Mouse (Mus musculus) intestine, postnatal 0 days (tissue): Measurements from ENCODE around the gene Rnf103. TPM values are rescaled to one million over a fixed set of nuclear protein-coding genes. Genes with fewer than 3 reads are reported as not detected.
A peak's percentile ranks its signal among the peaks of the same experiment; 100 is the strongest.

Source experiments
- ATAC-seq: fragments of 200-750 bp; cut with Nextera tagmentation; 2 replicates; pipeline ENCODE4 v1.8.0; 2017; ENCODE audit warnings: mild to moderate bottlenecking, moderate TSS enrichment, moderate library complexity
- H3K27ac ChIP-seq: fragments of 300-500 bp; sonication (generic); 2 replicates; pipeline ENCODE4 v1.5.1; 2014; ENCODE audit warnings: mild to moderate bottlenecking, low read depth, low read length, moderate library complexity
- H3K27me3 ChIP-seq: fragments of 300-500 bp; sonication (generic); replicated peaks from 2 replicates; pipeline ENCODE4 v1.6.1; 2014; ENCODE audit warnings: low read length, mixed read lengths; ENCODE audit not compliant: control insufficient read depth, insufficient read depth
- H3K36me3 ChIP-seq: fragments of 300-500 bp; sonication (generic); 2 replicates; pipeline ENCODE4 v1.6.1; 2014; ENCODE audit warnings: mild to moderate bottlenecking, moderate library complexity; ENCODE audit not compliant: control insufficient read depth, insufficient read depth
- H3K4me1 ChIP-seq: fragments of 300-500 bp; sonication (generic); replicated peaks from 2 replicates; pipeline ENCODE4 v1.6.1; 2014; ENCODE audit warnings: antibody characterized with exemption, low read length, mixed read lengths; ENCODE audit not compliant: control insufficient read depth, insufficient read depth
- H3K4me2 ChIP-seq: fragments of 300-500 bp; sonication (generic); replicated peaks from 2 replicates; pipeline ENCODE4 v1.6.1; 2014; ENCODE audit warnings: low read depth, mild to moderate bottlenecking, moderate library complexity
- H3K4me3 ChIP-seq: fragments of 300-500 bp; sonication (generic); 2 replicates; pipeline ENCODE4 v1.5.1; 2014; ENCODE audit warnings: low read depth, low read length
- H3K9ac ChIP-seq: fragments of 300-500 bp; sonication (generic); 2 replicates; pipeline ENCODE4 v1.6.1; 2014; ENCODE audit warnings: mild to moderate bottlenecking, low read depth, low read length
- H3K9me3 ChIP-seq: fragments of 300-500 bp; sonication (generic); 2 replicates; pipeline ENCODE4 v1.6.1; 2016; ENCODE audit warnings: mixed run types; ENCODE audit not compliant: control insufficient read depth
- CTCF ChIP-seq: sonication (generic); IDR thresholded peaks from 2 replicates; pipeline ENCODE4 v1.5.1; 2016; ENCODE audit warnings: low read depth, mild to moderate bottlenecking, control low read depth, antibody characterized with exemption, moderate library complexity
- WGBS: fragments of 180-500 bp; shearing (Covaris S2); extraction: QIAGEN DNeasy Blood & Tissue Kit; methylation state at CpG from one replicate; pipeline ENCODE4 v1.1.7; 2014; 5-methylcytosine and 5-hydroxymethylcytosine counted together
- polyA plus RNA-seq: library from polyadenylated mRNA; unstranded; fragments of >200 nt; fragmentation: Nextera tagmentation; extraction: Ambion mirVana; gene quantifications from 2 replicates; pipeline ENCODE4 v1.2.1, GENCODE M21; 2015

The Rnf103 gene
- polyA plus RNA-seq, 1 experiment from 2014 or later, result 44.2 TPM

GRCm38 (mm10) chr6:71492756-71493674, 679 bp upstream of the Rnf103 start:
- 0 out of 2 replicates have a peak overlapping the region, but pooled peaks have one; percentile 17 for H3K9ac ChIP-seq
- H3K4me1 ChIP-seq, result no peaks in the 10 kb centered on the region
- H3K4me3 ChIP-seq, result peak overlapping the region; percentile 93
- peak overlapping the region; percentile 64 for H3K4me2 ChIP-seq
- 8% methylated on average over 20 of the region's 22 CpGs for WGBS
- peaks cover 5% of the 10 kb centered on the region; the same call in 1 of the 2 replicates for H3K36me3 ChIP-seq
- H3K27ac ChIP-seq, result peak overlapping the region; percentile 100
- ATAC-seq, result peak; percentile 60
- no peaks in the 10 kb centered on the region for H3K27me3 ChIP-seq
- H3K9me3 ChIP-seq, result no peaks in the 10 kb centered on the region
- TF ChIP-seq CTCF, result no peak

- Histone ChIP-seq H3K36me3 (peaks cover 16% of the 10 kb centered on the region), H3K9me3 (no peaks in the 10 kb centered on the region), H3K4me1 (no peaks in the 10 kb centered on the region), H3K27me3 (no peaks in the 10 kb centered on the region), H3K9ac (peak overlapping the region; percentile 98), H3K4me2 (peak overlapping the region; percentile 64), H3K4me3 (peak overlapping the region; percentile 93), H3K27ac (peak overlapping the region; percentile 100)
- WGBS, result under 1% methylated on average over 46 of the region's 46 CpGs
- 0 out of 2 replicates have a peak, but pooled peaks have one; percentile 3 for ATAC-seq
- TF ChIP-seq CTCF, result no peak; the same call in 1 of the 2 replicates
Measured at GRCm38 (mm10) chr6:71494341-71495020, 787 bp downstream of the Rnf103 start.

GRCm38 (mm10) chr6:71500575-71500974, 6.9 kb downstream of the Rnf103 start:
- ATAC-seq, result no peak
- Histone ChIP-seq H3K4me2 (no peak overlapping the region), H3K27ac (no peak overlapping the region), H3K36me3 (peaks cover 16% of the 10 kb centered on the region), H3K9ac (no peak overlapping the region), H3K27me3 (no peaks in the 10 kb centered on the region), H3K4me1 (no peaks in the 10 kb centered on the region), H3K9me3 (no peaks in the 10 kb centered on the region), H3K4me3 (no peak overlapping the region)
- 73% methylated on average over 3 of the region's 3 CpGs for whole genome bisulfite sequencing
- no peak for TF ChIP-seq CTCF

GRCm38 (mm10) chr6:71503001-71503400, 9.3 kb downstream of the Rnf103 start:
- no peaks in the 10 kb centered on the region for H3K27me3 ChIP-seq
- peaks cover 19% of the 10 kb centered on the region for H3K36me3 ChIP-seq
- no peak overlapping the region for H3K4me2 ChIP-seq
- H3K4me3 ChIP-seq, result no peak overlapping the region
- no peaks in the 10 kb centered on the region for H3K4me1 ChIP-seq
- 53% methylated on average over 4 of the region's 4 CpGs for WGBS
- peak overlapping the region; percentile 5; the same call in 1 of the 2 replicates for H3K27ac ChIP-seq
- H3K9ac ChIP-seq, result no peak overlapping the region
- TF ChIP-seq CTCF, result no peak
- no peaks in the 10 kb centered on the region for H3K9me3 ChIP-seq
- no peak for ATAC-seq

GRCm38 (mm10) chr6:71503670-71504069, 10.0 kb downstream of the Rnf103 start:
- ATAC-seq, result peak; percentile 64

GRCm38 (mm10) chr6:71504091-71504490, 10.4 kb downstream of the Rnf103 start:
- Histone ChIP-seq H3K27me3 (no peaks in the 10 kb centered on the region), H3K4me3 (no peak overlapping the region), H3K27ac (no peak overlapping the region), H3K36me3 (peaks cover 21% of the 10 kb centered on the region), H3K9me3 (no peaks in the 10 kb centered on the region), H3K4me2 (no peak overlapping the region), H3K4me1 (no peaks in the 10 kb centered on the region), H3K9ac (no peak overlapping the region)
- no peak for TF ChIP-seq CTCF
- ATAC-seq, result peak; percentile 53; the same call in 1 of the 2 replicates
- 55% methylated on average over 4 of the region's 4 CpGs for WGBS

More at GRCm38 (mm10) chr6:71503670-71504069, 10.0 kb downstream of the Rnf103 start:
- Histone ChIP-seq H3K9me3 (no peaks in the 10 kb centered on the region), H3K4me1 (no peaks in the 10 kb centered on the region), H3K4me2 (no peak overlapping the region), H3K36me3 (peaks cover 19% of the 10 kb centered on the region), H3K4me3 (no peak overlapping the region), H3K27ac (peak overlapping the region; percentile 5; the same call in 1 of the 2 replicates), H3K27me3 (no peaks in the 10 kb centered on the region), H3K9ac (no peak overlapping the region)
- TF ChIP-seq CTCF, result no peak
